Mouse (Mus musculus): Measurements from ENCODE around the gene Tom1. TPM values are rescaled to one million over a fixed set of nuclear protein-coding genes. Genes with fewer than 3 reads are reported as not detected.
A peak's percentile ranks its signal among the peaks of the same experiment; 100 is the strongest.

Gene Tom1
- polyA plus RNA-seq, 1 experiment from 2014 or later = 29.1 TPM

- H3K9me3 ChIP-seq (ENCODE audit: control insufficient read depth, low read length) = no peaks in the 10 kb centered on the region
- H3K27me3 ChIP-seq (ENCODE audit: control insufficient read depth, insufficient read depth, low read length) = no peaks in the 10 kb centered on the region
- peak overlapping the region; percentile 68 for H3K4me3 ChIP-seq (ENCODE audit: low read length)
- H3K9ac ChIP-seq (ENCODE audit: low read depth, low read length) = peak overlapping the region; percentile 67
- under 1% methylated on average over 17 of the region's 17 CpGs for WGBS
- ATAC-seq (ENCODE audit: low FRiP score, low TSS enrichment) = no peak
- no peak overlapping the region for H3K27ac ChIP-seq (ENCODE audit: low read depth, low read length)
- H3K4me2 ChIP-seq (replicated peaks; ENCODE audit: low read depth, low read length) = peak overlapping the region; percentile 85
- H3K4me1 ChIP-seq (ENCODE audit: control insufficient read depth, insufficient read depth, low read length) = peaks cover 8% of the 10 kb centered on the region; the same call in 1 of the 2 replicates
- H3K36me3 ChIP-seq (ENCODE audit: control insufficient read depth, insufficient read depth, low read length) = peaks cover 13% of the 10 kb centered on the region
Measured at GRCm38 (mm10) chr8:75034285-75034684, 780 bp downstream of the Tom1 start.

DNA sequence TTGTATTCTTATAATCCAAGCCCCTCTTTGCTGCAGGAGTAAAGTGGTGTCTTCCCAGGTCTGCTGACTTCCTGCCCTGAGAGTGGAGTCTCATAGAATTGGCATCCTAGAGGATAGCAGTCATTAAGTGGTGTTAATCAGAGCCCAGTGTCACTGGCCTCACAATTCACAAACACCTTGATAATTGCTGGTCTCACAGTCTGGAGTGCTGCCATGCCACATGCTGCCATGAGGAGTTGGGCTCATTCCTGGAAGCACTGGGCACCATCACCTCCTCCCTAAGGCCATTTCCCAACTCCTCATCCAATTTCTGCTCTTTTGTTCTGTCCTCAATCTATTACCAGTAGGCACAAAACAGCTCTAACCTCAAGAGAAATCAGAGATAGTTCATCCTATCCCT, 2.1 kb downstream of the Tom1 start:
- no peak for ATAC-seq (ENCODE audit: low FRiP score, low TSS enrichment)
- H3K36me3 ChIP-seq (ENCODE audit: control insufficient read depth, insufficient read depth, low read length) = peaks cover under 1% of the 10 kb centered on the region; the same call in 1 of the 2 replicates
- no peak overlapping the region for H3K9ac ChIP-seq (ENCODE audit: low read depth, low read length)
- H3K9me3 ChIP-seq (ENCODE audit: control insufficient read depth, low read length) = no peaks in the 10 kb centered on the region
- peaks cover 8% of the 10 kb centered on the region; the same call in 1 of the 2 replicates for H3K4me1 ChIP-seq (ENCODE audit: control insufficient read depth, insufficient read depth, low read length)
- no peak overlapping the region for H3K27ac ChIP-seq (ENCODE audit: low read depth, low read length)
- H3K27me3 ChIP-seq (ENCODE audit: control insufficient read depth, insufficient read depth, low read length) = no peaks in the 10 kb centered on the region
- no peak overlapping the region for H3K4me2 ChIP-seq (replicated peaks; ENCODE audit: low read depth, low read length)
- no peak overlapping the region for H3K4me3 ChIP-seq (ENCODE audit: low read length)

DNA sequence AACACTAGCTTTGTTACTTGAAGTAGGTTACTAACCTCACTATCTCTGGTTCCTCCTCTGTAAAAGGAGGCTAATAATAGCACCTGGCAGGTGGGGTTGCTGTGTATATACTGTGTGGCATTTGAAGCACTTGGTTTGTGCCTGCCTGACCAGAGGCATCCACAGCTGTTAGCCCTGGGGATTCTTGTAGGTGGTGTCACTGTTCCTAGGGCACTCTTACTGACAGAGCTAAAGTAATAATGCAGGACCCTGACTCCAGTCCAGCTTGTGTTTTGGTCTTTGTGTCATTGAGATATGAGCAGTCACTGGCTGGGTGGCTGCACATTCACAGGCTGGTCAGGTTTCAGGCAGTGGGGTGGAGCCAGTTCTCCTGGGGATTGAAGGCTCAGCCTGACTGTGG, 5.0 kb downstream of the Tom1 start:
- H3K4me1 ChIP-seq (ENCODE audit: control insufficient read depth, insufficient read depth, low read length) = peaks cover 8% of the 10 kb centered on the region; the same call in 1 of the 2 replicates
- no peaks in the 10 kb centered on the region for H3K9me3 ChIP-seq (ENCODE audit: control insufficient read depth, low read length)
- H3K27ac ChIP-seq (ENCODE audit: low read depth, low read length) = peak overlapping the region; percentile 12
- no peak for ATAC-seq (ENCODE audit: low FRiP score, low TSS enrichment)
- H3K4me3 ChIP-seq (ENCODE audit: low read length) = no peak overlapping the region
- H3K9ac ChIP-seq (ENCODE audit: low read depth, low read length) = no peak overlapping the region
- H3K4me2 ChIP-seq (replicated peaks; ENCODE audit: low read depth, low read length) = no peak overlapping the region
- H3K27me3 ChIP-seq (ENCODE audit: control insufficient read depth, insufficient read depth, low read length) = no peaks in the 10 kb centered on the region
- no peaks in the 10 kb centered on the region for H3K36me3 ChIP-seq (ENCODE audit: control insufficient read depth, insufficient read depth, low read length)

DNA sequence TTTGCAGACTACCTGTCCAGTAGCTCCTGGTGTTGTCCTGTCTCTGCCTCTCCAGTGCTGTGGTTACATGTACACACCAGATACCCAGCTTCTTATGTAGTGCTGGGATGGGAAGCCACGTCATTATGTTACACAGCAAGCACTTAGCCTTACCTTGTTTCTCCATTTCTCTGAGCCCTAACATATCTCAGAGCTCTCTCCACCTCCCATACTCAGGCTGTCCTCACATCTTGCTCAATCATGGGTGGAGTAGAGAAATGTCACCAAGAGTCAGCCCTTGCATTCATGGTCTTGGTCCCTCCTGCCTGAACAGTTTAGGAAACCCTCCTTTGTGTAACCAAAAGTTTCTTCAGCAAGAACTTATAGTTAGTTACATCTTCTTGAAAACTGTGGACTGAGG, 6.2 kb downstream of the Tom1 start:
- Histone ChIP-seq H3K4me1 (ENCODE audit: control insufficient read depth, insufficient read depth, low read length) (peaks cover 8% of the 10 kb centered on the region; the same call in 1 of the 2 replicates), H3K36me3 (ENCODE audit: control insufficient read depth, insufficient read depth, low read length) (no peaks in the 10 kb centered on the region), H3K4me3 (ENCODE audit: low read length) (no peak overlapping the region), H3K4me2 (replicated peaks; ENCODE audit: low read depth, low read length) (no peak overlapping the region), H3K9me3 (ENCODE audit: control insufficient read depth, low read length) (no peaks in the 10 kb centered on the region), H3K27me3 (ENCODE audit: control insufficient read depth, insufficient read depth, low read length) (no peaks in the 10 kb centered on the region), H3K27ac (ENCODE audit: low read depth, low read length) (no peak overlapping the region), H3K9ac (ENCODE audit: low read depth, low read length) (no peak overlapping the region)
- 71% methylated on average over 1 of the region's 1 CpGs for WGBS
- no peak for ATAC-seq (ENCODE audit: low FRiP score, low TSS enrichment)

DNA sequence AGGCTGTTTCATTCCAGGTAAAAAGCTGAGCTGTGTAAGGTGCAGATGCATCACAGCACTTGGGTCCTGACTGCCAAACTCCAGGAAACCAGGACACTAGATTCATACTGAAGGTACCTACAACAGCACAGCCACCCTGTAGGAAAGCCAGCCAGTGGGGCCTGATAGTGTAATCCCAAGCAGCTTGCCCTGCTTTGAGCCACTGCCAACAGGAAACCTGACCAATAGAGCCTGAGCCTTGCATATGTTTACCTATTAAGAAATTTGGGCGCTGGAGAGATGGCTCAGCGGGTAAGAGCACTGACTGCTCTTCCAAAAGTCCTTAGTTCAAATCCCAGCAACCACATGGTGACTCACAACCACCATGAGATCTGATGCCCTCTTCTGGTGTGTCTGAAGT, 8.7 kb downstream of the Tom1 start:
- WGBS = 89% methylated on average over 2 of the region's 2 CpGs
- no peak overlapping the region for H3K4me2 ChIP-seq (replicated peaks; ENCODE audit: low read depth, low read length)
- H3K9me3 ChIP-seq (ENCODE audit: control insufficient read depth, low read length) = no peaks in the 10 kb centered on the region
- H3K27me3 ChIP-seq (ENCODE audit: control insufficient read depth, insufficient read depth, low read length) = no peaks in the 10 kb centered on the region
- peaks cover 8% of the 10 kb centered on the region; the same call in 1 of the 2 replicates for H3K4me1 ChIP-seq (ENCODE audit: control insufficient read depth, insufficient read depth, low read length)
- H3K9ac ChIP-seq (ENCODE audit: low read depth, low read length) = no peak overlapping the region
- no peak overlapping the region for H3K4me3 ChIP-seq (ENCODE audit: low read length)
- H3K27ac ChIP-seq (ENCODE audit: low read depth, low read length) = no peak overlapping the region
- no peaks in the 10 kb centered on the region for H3K36me3 ChIP-seq (ENCODE audit: control insufficient read depth, insufficient read depth, low read length)
- ATAC-seq (ENCODE audit: low FRiP score, low TSS enrichment) = no peak

DNA sequence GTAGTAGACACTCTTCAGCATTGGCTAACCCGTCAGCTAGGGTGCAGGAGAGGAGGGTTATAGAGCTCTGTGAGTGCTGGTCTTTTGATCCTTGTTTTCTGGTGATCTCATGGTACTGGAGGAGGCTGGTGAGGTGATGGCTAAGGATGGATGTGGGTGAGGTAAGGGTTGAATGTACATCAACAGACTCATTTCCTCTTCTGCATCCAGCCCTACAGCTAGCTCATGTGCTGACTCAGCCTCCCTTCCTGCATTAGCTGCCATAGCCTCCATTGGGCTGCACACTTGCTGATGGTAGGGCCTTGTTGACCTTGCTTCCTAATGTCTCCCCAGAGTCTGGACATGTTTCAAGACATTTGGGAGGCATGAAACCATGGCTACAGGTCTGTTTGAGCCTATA, 9.5 kb downstream of the Tom1 start:
- Histone ChIP-seq H3K4me2 (replicated peaks; ENCODE audit: low read depth, low read length) (no peak overlapping the region), H3K27ac (ENCODE audit: low read depth, low read length) (no peak overlapping the region), H3K27me3 (ENCODE audit: control insufficient read depth, insufficient read depth, low read length) (no peaks in the 10 kb centered on the region), H3K4me1 (ENCODE audit: control insufficient read depth, insufficient read depth, low read length) (peaks cover 8% of the 10 kb centered on the region; the same call in 1 of the 2 replicates), H3K36me3 (ENCODE audit: control insufficient read depth, insufficient read depth, low read length) (no peaks in the 10 kb centered on the region), H3K9me3 (ENCODE audit: control insufficient read depth, low read length) (no peaks in the 10 kb centered on the region), H3K9ac (ENCODE audit: low read depth, low read length) (no peak overlapping the region), H3K4me3 (ENCODE audit: low read length) (no peak overlapping the region)
- WGBS = 75% methylated on average over 1 of the region's 1 CpGs
- ATAC-seq (ENCODE audit: low FRiP score, low TSS enrichment) = no peak

DNA sequence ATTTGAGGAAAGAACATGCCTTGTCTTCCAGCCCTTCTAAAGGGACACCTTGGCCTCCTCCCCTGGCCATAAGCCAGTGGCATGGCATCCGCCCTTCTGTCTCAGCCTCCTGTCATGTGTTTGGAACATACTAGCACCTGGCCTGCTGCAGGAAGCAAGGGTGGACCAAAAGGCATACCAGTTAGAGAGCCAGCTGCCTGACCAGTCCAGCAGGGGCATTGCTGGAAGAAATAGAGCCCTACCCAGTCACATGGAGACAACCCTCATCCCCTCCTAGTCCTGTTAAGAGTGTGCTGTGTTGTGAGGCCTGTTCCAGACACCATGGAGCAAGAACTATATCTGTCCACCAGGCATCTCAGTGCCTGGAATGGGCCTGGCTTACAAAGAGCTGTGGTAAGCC, 12.8 kb downstream of the Tom1 start:
- 84% methylated on average over 1 of the region's 1 CpGs for WGBS
- Histone ChIP-seq H3K4me3 (ENCODE audit: low read length) (no peak overlapping the region), H3K4me1 (ENCODE audit: control insufficient read depth, insufficient read depth, low read length) (no peaks in the 10 kb centered on the region), H3K9me3 (ENCODE audit: control insufficient read depth, low read length) (no peaks in the 10 kb centered on the region), H3K4me2 (replicated peaks; ENCODE audit: low read depth, low read length) (no peak overlapping the region), H3K36me3 (ENCODE audit: control insufficient read depth, insufficient read depth, low read length) (no peaks in the 10 kb centered on the region), H3K9ac (ENCODE audit: low read depth, low read length) (no peak overlapping the region), H3K27ac (ENCODE audit: low read depth, low read length) (no peak overlapping the region), H3K27me3 (ENCODE audit: control insufficient read depth, insufficient read depth, low read length) (no peaks in the 10 kb centered on the region)
- ATAC-seq (ENCODE audit: low FRiP score, low TSS enrichment) = no peak

DNA sequence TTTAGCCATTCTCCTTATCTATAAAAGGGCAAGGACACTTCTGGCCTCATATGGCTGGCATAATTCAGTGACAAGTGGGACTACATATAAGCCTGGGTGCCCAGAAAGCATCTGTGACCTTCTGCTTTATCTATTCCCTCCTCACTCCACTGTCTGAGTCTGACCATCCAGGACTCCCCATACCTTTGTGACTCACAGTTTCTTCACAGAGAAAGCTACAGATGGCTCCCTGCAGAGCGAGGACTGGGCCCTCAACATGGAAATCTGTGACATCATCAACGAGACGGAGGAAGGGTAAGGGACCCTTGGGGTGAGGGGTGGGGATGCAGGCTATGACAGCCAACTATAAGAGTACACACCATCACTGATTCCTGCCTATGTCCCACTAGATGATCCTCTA, 14.3 kb downstream of the Tom1 start:
- H3K4me1 ChIP-seq (ENCODE audit: control insufficient read depth, insufficient read depth, low read length) = no peaks in the 10 kb centered on the region
- H3K27ac ChIP-seq (ENCODE audit: low read depth, low read length) = no peak overlapping the region
- no peaks in the 10 kb centered on the region for H3K9me3 ChIP-seq (ENCODE audit: control insufficient read depth, low read length)
- no peak overlapping the region for H3K4me3 ChIP-seq (ENCODE audit: low read length)
- H3K36me3 ChIP-seq (ENCODE audit: control insufficient read depth, insufficient read depth, low read length) = no peaks in the 10 kb centered on the region
- H3K27me3 ChIP-seq (ENCODE audit: control insufficient read depth, insufficient read depth, low read length) = no peaks in the 10 kb centered on the region
- ATAC-seq (ENCODE audit: low FRiP score, low TSS enrichment) = no peak
- no peak overlapping the region for H3K4me2 ChIP-seq (replicated peaks; ENCODE audit: low read depth, low read length)
- no peak overlapping the region for H3K9ac ChIP-seq (ENCODE audit: low read depth, low read length)
- 97% methylated on average over 3 of the region's 3 CpGs for WGBS

DNA sequence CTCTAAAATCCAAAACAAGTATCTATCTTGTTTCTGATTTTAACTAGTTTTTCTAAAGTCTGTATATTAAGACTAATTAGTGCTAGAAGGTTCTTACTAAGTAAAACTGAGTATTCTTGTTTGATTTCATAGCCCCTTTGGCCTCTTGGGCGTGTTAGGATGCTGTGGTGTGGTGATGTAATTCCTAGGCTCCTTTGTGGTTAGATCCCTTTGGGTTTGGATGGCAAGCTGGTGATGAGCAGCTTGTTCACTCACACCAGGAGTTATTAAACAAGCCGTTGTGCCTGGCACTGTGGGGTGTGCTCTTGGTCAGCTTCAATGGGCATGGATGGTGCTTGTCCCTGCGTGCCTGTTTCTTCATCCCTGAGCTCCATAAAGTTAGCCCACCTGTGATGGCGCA, 19.8 kb downstream of the Tom1 start:
- Histone ChIP-seq H3K4me2 (replicated peaks; ENCODE audit: low read depth, low read length) (no peak overlapping the region), H3K36me3 (ENCODE audit: control insufficient read depth, insufficient read depth, low read length) (0 out of 2 replicates have a peak, but pooled peaks cover 2% of the 10 kb centered on the region), H3K4me1 (ENCODE audit: control insufficient read depth, insufficient read depth, low read length) (no peaks in the 10 kb centered on the region), H3K9me3 (ENCODE audit: control insufficient read depth, low read length) (no peaks in the 10 kb centered on the region), H3K27ac (ENCODE audit: low read depth, low read length) (no peak overlapping the region), H3K9ac (ENCODE audit: low read depth, low read length) (no peak overlapping the region), H3K4me3 (ENCODE audit: low read length) (no peak overlapping the region), H3K27me3 (ENCODE audit: control insufficient read depth, insufficient read depth, low read length) (no peaks in the 10 kb centered on the region)
- no peak for ATAC-seq (ENCODE audit: low FRiP score, low TSS enrichment)
- WGBS = 89% methylated on average over 4 of the region's 4 CpGs
